Mouse (Mus musculus) fibroblast of lung, adult 2 months (primary cell): ENCODE data around the gene Olfr611.
"Not testable (repeated sequence)": the region's sequence is repeated elsewhere in the genome, so short reads cannot be mapped to it uniquely, and the experiment has no call there.

Experiments
- DNase-seq: peaks from one replicate; pipeline ENCODE4 v3.0.0-alpha.2; 2011; ENCODE audit warnings: low read depth

The Olfr611 gene

DNA sequence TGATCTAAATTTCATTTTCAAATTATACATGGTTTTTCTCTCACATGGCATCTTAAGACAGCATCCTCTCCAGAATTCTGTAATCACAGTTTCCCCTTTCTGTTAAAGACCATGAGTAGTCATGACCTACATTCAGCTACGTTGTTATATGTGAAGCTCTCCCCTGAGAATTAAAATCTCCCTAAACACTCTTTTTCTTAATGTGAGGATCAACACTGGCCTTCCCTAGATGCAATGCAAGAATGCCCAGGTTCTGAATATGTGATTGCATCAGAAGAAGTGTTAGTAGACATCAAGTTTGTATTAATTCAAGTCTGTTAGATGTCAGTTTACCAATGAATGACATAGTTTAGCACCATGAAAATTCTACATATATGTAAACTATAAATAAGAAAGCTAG is at the start of gene Olfr611:
Olfr611 (minus strand) TSS at position 101 of the 400 bp plus-strand sequence.
- not testable (repeated sequence) for DNase-seq

DNA sequence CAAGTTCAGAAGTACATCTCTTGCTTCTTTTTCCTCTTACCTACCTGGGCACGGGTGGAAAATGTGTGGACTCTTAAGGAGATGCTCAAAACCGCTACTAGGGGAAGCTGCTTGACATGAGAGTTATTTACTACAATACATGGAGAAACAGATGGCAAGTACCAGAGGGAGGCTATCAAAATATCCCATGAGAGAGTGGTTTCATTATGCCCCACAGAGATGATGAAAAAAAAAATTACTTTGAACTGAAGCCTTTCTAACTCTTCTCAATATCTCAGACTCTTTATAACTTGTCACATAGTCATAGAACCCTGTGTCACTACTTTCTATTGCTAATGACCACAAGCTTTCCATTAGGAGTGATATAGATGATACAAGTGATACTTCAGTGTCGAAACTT is 48.4 kb upstream of the Olfr611 start, which contains the start of gene Olfr616:
Olfr616 (minus strand) TSS at position 101 of the 400 bp plus-strand sequence.
- DNase-seq, result no peak

DNA sequence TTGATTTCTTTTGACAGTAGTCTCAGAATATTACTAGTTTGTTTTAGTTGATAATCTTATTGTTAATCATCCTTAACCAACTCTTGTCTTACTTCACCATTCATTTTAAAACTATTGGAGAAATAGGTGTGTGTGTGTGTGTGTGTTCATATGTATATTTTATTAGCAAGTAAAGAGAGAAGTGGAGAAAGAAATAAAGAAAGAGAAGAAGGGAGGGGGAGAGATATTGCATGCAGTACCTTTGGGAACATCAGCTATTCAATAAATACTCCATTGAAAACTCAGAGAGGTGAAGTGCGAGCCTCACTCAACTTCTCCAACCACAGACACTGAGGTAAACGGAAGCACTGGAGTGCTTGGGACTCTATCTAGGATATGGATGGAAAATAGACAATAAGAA is 35.1 kb upstream of the Olfr611 start, which contains the start of gene Olfr615:
Olfr615 (plus strand) TSS at position 301 of the 400 bp plus-strand sequence.
- no peak for DNase-seq

- no peak for DNase-seq
These were observed 27.1 kb upstream of the Olfr611 start, which contains the start of gene Olfr613 for GRCm38 (mm10) chr7:103547774-103548173. TSS of gene Olfr613 (plus strand) at chr7:103548074.

DNA sequence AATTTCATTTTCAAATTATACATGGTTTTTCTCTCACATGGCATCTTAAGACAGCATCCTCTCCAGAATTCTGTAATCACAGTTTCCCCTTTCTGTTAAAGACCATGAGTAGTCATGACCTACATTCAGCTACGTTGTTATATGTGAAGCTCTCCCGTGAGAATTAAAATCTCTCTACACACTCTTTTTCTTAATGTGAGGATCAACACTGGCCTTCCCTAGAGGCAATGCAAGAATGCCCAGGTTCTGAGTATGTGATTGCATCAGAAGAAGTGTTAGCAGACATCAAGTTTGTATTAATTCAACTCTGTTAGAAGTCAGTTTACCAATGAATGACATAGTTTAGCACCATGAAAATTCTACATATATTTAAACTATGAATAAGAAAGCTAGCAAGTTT is 22.0 kb upstream of the Olfr611 start, which contains the start of gene Olfr612:
Olfr612 (minus strand) TSS at position 101 of the 400 bp plus-strand sequence.
- not testable (repeated sequence) for DNase-seq

- no peak for DNase-seq
These were observed 8.6 kb downstream of the Olfr611 start, which contains the start of gene Olfr610 for GRCm38 (mm10) chr7:103512022-103512421. TSS of gene Olfr610 (minus strand) at chr7:103512122.

DNA sequence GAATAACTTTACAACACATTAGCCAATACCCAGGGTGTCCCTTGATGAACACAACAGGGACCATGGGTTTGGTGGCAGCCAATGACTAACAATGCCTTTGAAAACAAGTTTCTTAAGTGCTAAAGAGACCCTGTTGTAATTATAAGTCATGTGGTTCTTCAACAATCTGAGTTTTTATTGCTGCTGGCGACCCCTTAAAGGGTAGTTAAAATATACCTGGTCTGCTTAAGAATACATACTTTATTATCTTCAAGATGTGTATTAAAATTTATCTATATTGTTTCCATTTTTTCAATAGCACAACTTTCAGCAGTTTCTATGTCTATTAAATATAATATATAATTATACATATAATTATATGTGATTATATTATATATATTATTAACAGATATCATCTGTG is 22.7 kb downstream of the Olfr611 start, which contains the start of gene Olfr609:
Olfr609 (minus strand) TSS at position 101 of the 400 bp plus-strand sequence.
- DNase-seq, result no peak

DNA sequence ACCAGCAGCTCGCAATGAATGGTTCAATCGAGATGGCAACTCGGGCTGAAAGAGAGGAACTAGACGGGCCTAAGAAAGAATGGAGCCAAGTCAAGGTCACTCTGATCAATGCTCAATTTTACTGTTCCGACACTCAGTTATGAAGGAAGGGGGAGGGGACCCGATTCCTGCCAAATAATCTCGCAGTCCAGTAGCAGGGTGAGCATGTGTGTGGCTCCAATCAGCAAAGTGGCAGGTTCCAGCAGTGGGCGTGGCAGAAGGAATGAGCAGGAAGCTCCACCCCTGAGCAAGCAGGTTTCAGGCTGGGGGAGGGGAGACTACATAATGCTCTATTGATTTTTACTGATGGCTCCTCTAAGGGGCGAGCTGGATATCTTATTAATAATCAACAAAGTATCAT is 43.5 kb downstream of the Olfr611 start:
- DNase-seq, result not testable (repeated sequence)

DNA sequence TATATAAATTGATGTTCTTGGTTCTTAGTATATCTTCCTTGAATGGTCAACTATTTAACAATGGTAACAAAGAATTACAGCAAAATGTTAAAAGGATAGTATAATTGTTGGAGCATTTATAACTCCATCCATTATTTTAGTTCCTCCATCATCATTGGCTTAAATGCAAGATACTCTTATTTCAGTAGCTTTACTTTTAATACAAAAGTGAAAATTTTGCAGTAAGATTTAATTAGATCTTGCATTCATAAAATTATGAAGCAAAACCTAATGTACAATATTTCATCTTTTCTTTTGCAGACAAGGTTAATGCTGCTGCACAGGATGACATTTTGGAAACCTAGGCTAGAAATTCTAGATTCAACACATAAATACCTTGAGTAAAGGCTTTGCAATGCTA is 51.1 kb downstream of the Olfr611 start, which contains the start of gene Olfr608:
Olfr608 (plus strand) TSS at position 301 of the 400 bp plus-strand sequence.
- no peak for DNase-seq
